8 mouse cellular contexts compared by ENCODE assay signal in genomic region chr11:65788154-65788553, GRCm38 (mm10). TPM values are rescaled to one million over a fixed set of nuclear protein-coding genes. Genes with fewer than 3 reads are reported as not detected.
DNase-seq lines count a peak whose midpoint lies in the region; ATAC-seq and TF ChIP-seq lines count a peak whose summit lies in the region.

Gene Map2k4, minus strand, starts transcription at chr11:65788297.

- no peaks in the 10 kb centered on the region for H3K9me3 ChIP-seq in erythroblast, embryonic 14.5 days (ENCODE audit: control insufficient read depth, low read length)
- H3K9me3 ChIP-seq in heart, embryonic 12.5 days (replicated peaks) = no peaks in the 10 kb centered on the region
- no peaks in the 10 kb centered on the region for H3K9me3 ChIP-seq in kidney, postnatal 0 days (replicated peaks; ENCODE audit: low read length)
- no peaks in the 10 kb centered on the region for H3K9me3 ChIP-seq in liver, embryonic 11.5 days (ENCODE audit: control insufficient read depth, low read length)
- no peaks in the 10 kb centered on the region for H3K9me3 ChIP-seq in stomach, embryonic 14.5 days (ENCODE audit: control insufficient read depth, low read depth, low read length)

- H3K27ac ChIP-seq in heart, embryonic 12.5 days (ENCODE audit: poor library complexity, severe bottlenecking) = peak within 1 kb of the TSS; percentile 80
- peak within 1 kb of the TSS; percentile 89 for H3K27ac ChIP-seq in kidney, postnatal 0 days
- H3K27ac ChIP-seq in liver, embryonic 11.5 days (ENCODE audit: low read depth, low read length) = peak within 1 kb of the TSS; percentile 87
- H3K27ac ChIP-seq in stomach, embryonic 14.5 days (ENCODE audit: low read length) = peak within 1 kb of the TSS; percentile 84

- peak; percentile 99 for ATAC-seq in heart, embryonic 12.5 days (ENCODE audit: insufficient number of reproducible peaks, low FRiP score)
- ATAC-seq in kidney, postnatal 0 days (replicated peaks; ENCODE audit: low FRiP score, low read depth) = peak; percentile 98
- peak; percentile 99 for ATAC-seq in liver, embryonic 11.5 days (replicated peaks; ENCODE audit: low FRiP score)
- ATAC-seq in stomach, embryonic 14.5 days (ENCODE audit: insufficient number of reproducible peaks, insufficient read depth, low FRiP score, low read depth) = peak; percentile 99

- H3K4me3 ChIP-seq in erythroblast, embryonic 14.5 days (replicated peaks) = peak within 1 kb of the TSS; percentile 93
- peak within 1 kb of the TSS; percentile 90 for H3K4me3 ChIP-seq in heart, embryonic 12.5 days
- peak within 1 kb of the TSS; percentile 97 for H3K4me3 ChIP-seq in kidney, postnatal 0 days (replicated peaks; ENCODE audit: low read depth, low read length)
- H3K4me3 ChIP-seq in liver, embryonic 11.5 days (ENCODE audit: low read depth, low read length) = peak within 1 kb of the TSS; percentile 98
- peak within 1 kb of the TSS; percentile 56 for H3K4me3 ChIP-seq in stomach, embryonic 14.5 days (ENCODE audit: low read depth, low read length)

- H3K4me1 ChIP-seq in erythroblast, embryonic 14.5 days (ENCODE audit: control insufficient read depth) = peaks cover 50% of the 10 kb centered on the region
- peaks cover 10% of the 10 kb centered on the region for H3K4me1 ChIP-seq in heart, embryonic 12.5 days (replicated peaks)
- H3K4me1 ChIP-seq in kidney, postnatal 0 days (replicated peaks; ENCODE audit: insufficient read depth, low read length) = peaks cover 14% of the 10 kb centered on the region; the same call in 1 of the 2 replicates
- H3K4me1 ChIP-seq in liver, embryonic 11.5 days (replicated peaks; ENCODE audit: control insufficient read depth, insufficient read depth, low read length) = peaks cover 8% of the 10 kb centered on the region
- peaks cover 14% of the 10 kb centered on the region for H3K4me1 ChIP-seq in stomach, embryonic 14.5 days (ENCODE audit: control insufficient read depth, insufficient read depth, low read length)

- DNase-seq in B cell, adult 2 months = peak; percentile 98
- peak; percentile 98 for DNase-seq in brain, adult 2 months (ENCODE audit: low read depth, low spot score)
- DNase-seq in kidney, postnatal 0 days (ENCODE audit: low spot score) = peak; percentile 92
- peak; percentile 94 for DNase-seq in liver, embryonic 11.5 days (ENCODE audit: low spot score)
- DNase-seq in naive thymus-derived CD4-positive, alpha-beta T cell, adult 2 months (ENCODE audit: low read depth) = peak; percentile 97

- H3K27me3 ChIP-seq in erythroblast, embryonic 14.5 days (ENCODE audit: control insufficient read depth) = no peaks in the 10 kb centered on the region
- no peaks in the 10 kb centered on the region for H3K27me3 ChIP-seq in heart, embryonic 12.5 days (replicated peaks)
- H3K27me3 ChIP-seq in kidney, postnatal 0 days (ENCODE audit: insufficient read depth, low read length) = no peaks in the 10 kb centered on the region
- no peaks in the 10 kb centered on the region for H3K27me3 ChIP-seq in liver, embryonic 11.5 days (replicated peaks; ENCODE audit: control insufficient read depth, insufficient read depth, low read length)
- H3K27me3 ChIP-seq in stomach, embryonic 14.5 days (ENCODE audit: control insufficient read depth, insufficient read depth, low read length) = no peaks in the 10 kb centered on the region

- peak within 1 kb of the TSS; percentile 95 for H3K9ac ChIP-seq in heart, embryonic 12.5 days
- peak within 1 kb of the TSS; percentile 99 for H3K9ac ChIP-seq in kidney, postnatal 0 days (ENCODE audit: low read depth, low read length)
- H3K9ac ChIP-seq in liver, embryonic 11.5 days (ENCODE audit: low read depth, low read length) = peak within 1 kb of the TSS; percentile 97
- peak within 1 kb of the TSS; percentile 98 for H3K9ac ChIP-seq in stomach, embryonic 14.5 days (replicated peaks; ENCODE audit: low read depth, low read length)

- peak within 1 kb of the TSS; percentile 86 for H3K4me2 ChIP-seq in heart, embryonic 12.5 days
- peak within 1 kb of the TSS; percentile 77 for H3K4me2 ChIP-seq in kidney, postnatal 0 days (ENCODE audit: low read length)
- peak within 1 kb of the TSS; percentile 89 for H3K4me2 ChIP-seq in liver, embryonic 11.5 days
- H3K4me2 ChIP-seq in stomach, embryonic 14.5 days (replicated peaks; ENCODE audit: low read depth, low read length) = peak within 1 kb of the TSS; percentile 65

- H3K36me3 ChIP-seq in erythroblast, embryonic 14.5 days (ENCODE audit: control insufficient read depth) = peaks cover 17% of the 10 kb centered on the region
- 0 out of 2 replicates have a peak, but pooled peaks cover 3% of the 10 kb centered on the region for H3K36me3 ChIP-seq in heart, embryonic 12.5 days
- no peaks in the 10 kb centered on the region for H3K36me3 ChIP-seq in kidney, postnatal 0 days (ENCODE audit: insufficient read depth, low read length)
- no peaks in the 10 kb centered on the region for H3K36me3 ChIP-seq in liver, embryonic 11.5 days (ENCODE audit: control insufficient read depth, insufficient read depth, low read length)
- no peaks in the 10 kb centered on the region for H3K36me3 ChIP-seq in stomach, embryonic 14.5 days (ENCODE audit: control insufficient read depth, insufficient read depth, low read length)

- under 1% methylated on average over 36 of the region's 36 CpGs for WGBS in heart, embryonic 12.5 days
- under 1% methylated on average over 36 of the region's 36 CpGs for WGBS in kidney, postnatal 0 days
- under 1% methylated on average over 32 of the region's 36 CpGs for WGBS in liver, embryonic 11.5 days
- under 1% methylated on average over 29 of the region's 36 CpGs for WGBS in stomach, embryonic 14.5 days

- TF ChIP-seq CTCF in kidney, postnatal 0 days (IDR thresholded peaks at IDR 0.05; ENCODE audit: low read depth) = no peak

RNA-seq across cellular contexts. Expression of gene Map2k4, which starts in this region (rescaled TPM):
- polyA plus RNA-seq in erythroblast, embryonic 14.5 days (2012) = 0.91 and 1.2 TPM in 2 replicates
- polyA plus RNA-seq in heart, embryonic 12.5 days (2016; fragmentation: Nextera tagmentation; extraction: Ambion mirVana) = 73.4 and 74.0 TPM in 2 replicates
- polyA plus RNA-seq in kidney, postnatal 0 days (2015; fragmentation: Nextera tagmentation; extraction: Ambion mirVana) = 53.2 and 55.7 TPM in 2 replicates
- 63.7 and 69.9 TPM in 2 replicates for polyA plus RNA-seq in liver, embryonic 11.5 days (2014; fragmentation: Nextera tagmentation; extraction: Ambion mirVana)
- polyA plus RNA-seq in stomach, embryonic 14.5 days (2014; fragmentation: Nextera tagmentation; extraction: Ambion mirVana) = 77.7 and 77.9 TPM in 2 replicates

Comparison
In these comparisons a context has a peak if more than half of its experiments do, and no peak if none do; other contexts are left out.
1. Peak in every context shown above with its lines: DNase-seq, ATAC-seq, H3K4me3 ChIP-seq and H3K27ac ChIP-seq.
2. RNA of gene Map2k4 (polyA plus RNA-seq): 77.7 to 77.9 TPM in stomach, embryonic 14.5 days, 73.4 to 74.0 TPM in heart, embryonic 12.5 days, 63.7 to 69.9 TPM in liver, embryonic 11.5 days and 53.2 to 55.7 TPM in kidney, postnatal 0 days; 0.91 to 1.2 TPM in erythroblast, embryonic 14.5 days; every median in the first group is over 10 times any median in the second.